Mouse (Mus musculus): ENCODE measurements around the gene H2-Q7. TPM values are rescaled to one million over a fixed set of nuclear protein-coding genes. Genes with fewer than 3 reads are reported as not detected.
A peak's percentile ranks its signal among the peaks of the same experiment; 100 is the strongest.
"Not testable (repeated sequence)": the region's sequence is repeated elsewhere in the genome, so short reads cannot be mapped to it uniquely, and the experiment has no call there.

The H2-Q7 gene
- total RNA-seq (2015) (41.7 and 63.1 TPM in 2 replicates), total RNA-seq (2017) (23.7 and 30.0 TPM in 2 replicates)

DNA sequence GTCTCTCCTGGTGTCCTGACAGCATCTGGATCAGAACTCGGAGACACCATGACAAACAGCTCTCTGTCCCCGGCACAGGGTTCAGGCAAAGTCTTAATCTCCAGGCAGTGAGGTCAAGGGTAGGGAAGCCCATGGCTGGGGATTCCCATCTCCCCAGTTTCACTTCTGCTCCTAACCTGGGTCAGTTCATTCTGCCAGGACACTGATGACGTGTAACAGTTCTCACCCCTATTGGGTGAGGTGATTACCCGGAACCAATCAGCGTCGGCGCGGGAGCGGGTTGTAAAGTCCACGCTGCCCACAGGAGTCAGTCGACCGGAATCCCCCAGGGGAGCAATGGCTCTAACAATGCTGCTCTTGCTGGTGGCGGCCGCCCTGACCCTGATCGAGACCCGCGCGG is at the start of gene H2-Q7:
Gene H2-Q7 (plus strand): TSS at position 271 of the 400 bp plus-strand sequence.
- peak; percentile 97 for ATAC-seq (replicated peaks; ENCODE audit: poor library complexity)

DNA sequence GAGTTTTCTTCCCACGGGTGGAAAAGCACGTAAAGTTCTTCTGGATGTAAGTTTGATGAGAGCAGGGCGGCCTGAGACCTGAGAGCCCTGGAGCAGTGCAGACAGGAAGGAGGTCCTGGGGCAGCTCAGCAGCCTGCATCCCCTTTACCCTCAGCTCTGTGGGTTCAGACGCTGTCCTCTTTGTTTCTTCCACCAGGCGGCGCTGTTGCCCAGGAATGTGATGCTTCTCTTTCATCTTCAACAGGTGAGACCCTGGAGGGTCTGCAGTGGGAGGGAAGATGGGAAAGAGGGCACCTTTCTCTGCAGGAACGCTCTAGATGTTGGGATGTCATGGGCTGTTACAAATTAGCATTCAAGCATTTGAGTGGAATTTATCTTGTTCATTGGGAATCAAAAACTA is 49.2 kb upstream of the H2-Q7 start:
- ATAC-seq (replicated peaks; ENCODE audit: poor library complexity): not testable (repeated sequence)

DNA sequence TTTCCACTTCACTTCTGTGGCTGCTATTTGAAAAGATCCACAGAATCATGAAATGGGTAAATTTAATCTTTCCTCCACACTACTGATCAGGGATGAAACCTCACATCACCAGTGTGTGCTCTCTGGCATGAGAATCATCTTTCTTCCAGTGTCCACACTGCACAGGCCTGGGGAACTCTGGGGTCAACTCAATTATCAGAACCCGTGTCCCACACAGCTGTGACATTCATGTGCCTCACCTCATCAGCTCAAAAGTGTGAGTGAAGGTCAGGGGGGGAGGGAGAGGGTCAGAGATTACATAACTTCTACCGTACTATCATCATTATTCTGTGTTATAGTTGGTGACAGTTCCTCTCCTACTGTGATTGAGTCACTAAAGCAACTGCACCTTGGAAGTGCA is 46.3 kb upstream of the H2-Q7 start:
- not testable (repeated sequence) for ATAC-seq (replicated peaks; ENCODE audit: poor library complexity)

DNA sequence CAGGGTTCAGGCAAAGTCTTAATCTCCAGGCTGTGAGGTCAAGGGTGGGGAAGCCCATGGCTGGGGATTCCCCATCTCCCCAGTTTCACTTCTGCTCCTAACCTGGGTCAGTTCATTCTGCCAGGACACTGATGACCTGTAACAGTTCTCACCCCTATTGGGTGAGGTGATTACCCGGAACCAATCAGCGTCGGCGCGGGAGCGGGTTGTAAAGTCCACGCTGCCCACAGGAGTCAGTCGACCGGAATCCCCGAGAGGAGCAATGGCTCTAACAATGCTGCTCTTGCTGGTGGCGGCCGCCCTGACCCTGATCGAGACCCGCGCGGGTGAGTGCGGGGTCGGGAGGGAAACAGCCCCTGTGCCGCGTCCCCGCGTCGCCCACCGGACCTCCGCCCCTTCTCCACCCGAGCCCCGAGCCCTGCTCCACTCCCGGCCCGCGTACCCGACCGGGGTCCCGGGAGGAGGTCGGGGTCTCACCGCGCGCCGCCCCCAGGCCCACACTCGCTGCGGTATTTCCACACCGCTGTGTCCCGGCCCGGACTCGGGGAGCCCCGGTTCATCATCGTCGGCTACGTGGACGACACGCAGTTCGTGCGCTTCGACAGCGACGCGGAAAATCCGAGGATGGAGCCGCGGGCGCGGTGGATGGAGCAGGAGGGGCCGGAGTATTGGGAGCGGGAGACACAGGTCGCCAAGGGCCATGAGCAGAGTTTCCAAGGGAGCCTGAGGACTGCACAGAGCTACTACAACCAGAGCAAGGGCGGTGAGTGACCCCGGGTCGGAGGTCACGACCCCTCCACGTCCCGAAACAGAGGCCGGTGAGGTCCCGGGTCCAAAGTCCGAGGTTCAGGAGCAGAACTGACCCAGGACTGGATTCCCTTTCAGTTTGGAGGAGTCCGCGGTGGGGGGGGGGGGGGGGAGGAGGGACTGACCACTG is 44.8 kb upstream of the H2-Q7 start:
- ATAC-seq (replicated peaks; ENCODE audit: poor library complexity): peak; percentile 99

GRCm38 (mm10) chr17:35396956-35397355 is 42.0 kb upstream of the H2-Q7 start:
- ATAC-seq (replicated peaks; ENCODE audit: poor library complexity): not testable (repeated sequence)

DNA sequence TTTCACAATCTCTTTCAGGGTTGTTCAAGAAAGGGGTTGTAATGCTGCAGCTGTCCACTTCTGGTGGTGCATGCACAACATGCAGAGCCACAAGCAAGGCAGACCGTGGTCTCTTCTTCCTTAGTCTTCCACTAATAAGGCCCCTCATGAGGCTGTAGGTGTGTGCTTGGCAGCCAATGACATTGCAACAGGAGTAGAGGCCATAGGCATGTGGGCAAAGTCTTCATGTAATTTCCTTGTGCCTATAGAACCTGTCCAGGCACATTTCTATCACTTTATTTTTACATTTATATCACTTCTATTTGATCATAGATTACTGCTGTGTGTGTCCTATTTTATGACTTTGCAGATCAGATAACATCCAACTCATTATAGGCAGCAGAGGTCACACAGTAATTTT is 25.9 kb upstream of the H2-Q7 start:
- ATAC-seq (replicated peaks; ENCODE audit: poor library complexity): not testable (repeated sequence)

GRCm38 (mm10) chr17:35415273-35416129 is 23.5 kb upstream of the H2-Q7 start:
- peak; percentile 85 for ATAC-seq (replicated peaks; ENCODE audit: poor library complexity)

GRCm38 (mm10) chr17:35418772-35419171 is 20.2 kb upstream of the H2-Q7 start:
- no peak for ATAC-seq (replicated peaks; ENCODE audit: poor library complexity)

DNA sequence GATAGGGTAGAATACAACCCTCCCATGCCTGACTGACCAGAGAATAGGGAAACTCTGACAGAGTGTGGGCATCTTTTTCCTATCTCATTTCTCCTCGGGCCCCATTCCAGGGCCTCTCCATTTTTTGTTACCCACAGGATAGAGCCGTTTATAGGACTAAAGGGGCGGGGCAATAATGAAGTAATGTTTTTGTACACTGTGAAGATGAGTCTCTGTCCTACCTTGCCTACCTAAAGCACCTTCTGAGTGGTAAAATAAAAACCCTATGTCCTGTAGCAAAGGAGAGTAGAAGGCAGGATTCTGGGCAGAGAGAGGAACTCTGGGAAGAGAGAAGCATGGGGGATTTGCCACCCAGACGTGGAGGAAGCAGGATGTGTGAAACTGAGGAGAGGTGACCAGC is 19.4 kb upstream of the H2-Q7 start:
- not testable (repeated sequence) for ATAC-seq (replicated peaks; ENCODE audit: poor library complexity)

DNA sequence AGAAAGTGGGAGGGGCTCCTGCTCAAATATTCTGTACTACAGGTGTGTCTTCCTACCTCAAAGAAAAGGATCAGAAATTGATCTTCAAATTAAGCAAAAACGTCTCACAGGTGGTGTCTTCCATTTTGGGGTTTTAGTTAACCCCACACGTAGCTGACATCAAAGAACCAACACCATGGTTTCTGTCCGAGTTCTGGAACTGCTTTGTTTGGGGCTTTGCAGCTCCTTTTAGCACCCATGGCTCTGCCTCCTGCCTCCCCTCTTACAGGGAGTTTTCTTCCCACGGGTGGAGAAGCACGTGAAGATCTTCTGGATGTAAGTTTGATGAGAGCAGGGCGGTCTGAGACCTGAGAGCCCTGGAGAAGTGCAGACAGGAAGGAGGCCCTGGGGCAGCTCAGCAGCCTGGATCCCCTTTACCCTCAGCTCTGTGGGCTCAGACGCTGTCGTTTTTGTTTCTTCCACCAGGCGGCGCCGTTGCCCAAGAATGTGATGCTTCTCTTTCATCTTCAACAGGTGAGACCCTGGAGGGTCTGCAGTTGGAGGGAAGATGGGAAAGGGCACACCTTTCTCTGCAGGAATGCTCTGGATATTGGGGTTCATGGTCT is 18.6 kb upstream of the H2-Q7 start:
- ATAC-seq (replicated peaks; ENCODE audit: poor library complexity): 0 out of 2 replicates have a peak, but pooled peaks have one; percentile 23

DNA sequence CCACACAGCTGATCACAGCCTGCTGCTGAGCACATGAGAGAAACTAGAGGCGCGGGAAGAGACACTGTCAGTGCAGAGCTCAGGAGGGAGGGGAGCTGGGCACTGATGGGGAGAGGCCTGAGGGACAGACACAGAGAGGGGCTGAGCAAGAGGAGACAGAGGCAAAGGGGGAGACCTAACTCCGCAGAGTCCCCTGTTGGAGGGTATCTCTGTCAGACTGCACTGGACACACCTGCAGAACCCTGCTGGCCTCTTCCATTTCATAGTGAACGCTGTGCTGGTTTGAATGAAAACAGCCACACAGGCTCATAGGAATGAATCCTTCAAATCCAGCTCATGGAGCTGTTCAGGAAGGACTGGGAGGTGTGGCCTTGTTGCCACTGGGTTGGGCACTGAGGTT is 17.6 kb upstream of the H2-Q7 start:
- not testable (repeated sequence) for ATAC-seq (replicated peaks; ENCODE audit: poor library complexity)

GRCm38 (mm10) chr17:35422360-35422759 is 16.6 kb upstream of the H2-Q7 start:
- ATAC-seq (replicated peaks; ENCODE audit: poor library complexity): not testable (repeated sequence)

GRCm38 (mm10) chr17:35423131-35423810 is 15.7 kb upstream of the H2-Q7 start:
- ATAC-seq (replicated peaks; ENCODE audit: poor library complexity): not testable (repeated sequence)

DNA sequence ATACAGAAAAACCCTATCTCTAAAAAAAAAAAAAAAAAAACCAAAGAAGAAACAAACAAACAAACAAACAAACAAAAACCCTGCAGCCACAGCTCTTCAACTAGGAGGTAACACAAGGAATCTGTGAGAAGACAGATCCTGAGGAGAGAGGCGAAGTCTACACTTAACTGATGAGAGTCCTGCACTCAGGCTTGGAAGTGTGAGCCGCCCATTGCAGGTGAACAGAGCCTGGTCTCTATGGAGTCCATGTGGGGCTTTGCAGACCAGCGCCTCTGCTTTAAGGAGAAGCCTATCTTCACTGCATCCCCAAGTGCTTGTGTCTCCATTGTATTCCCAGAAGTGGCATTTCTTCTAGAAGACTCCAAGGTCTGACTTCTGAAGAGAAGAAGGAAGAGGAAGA is 14.8 kb upstream of the H2-Q7 start:
- 0 out of 2 replicates have a peak, but pooled peaks have one; percentile 4 for ATAC-seq (replicated peaks; ENCODE audit: poor library complexity)

- ATAC-seq (replicated peaks; ENCODE audit: poor library complexity): peak; percentile 94
These were observed 14.1 kb upstream of the H2-Q7 start, which contains the start of gene H2-Q6 for GRCm38 (mm10) chr17:35424624-35425416. Gene H2-Q6 (plus strand): TSS chr17:35424850.

- ATAC-seq (replicated peaks; ENCODE audit: poor library complexity): not testable (repeated sequence)
These were observed 13.5 kb upstream of the H2-Q7 start for GRCm38 (mm10) chr17:35425474-35425873.

- ATAC-seq (replicated peaks; ENCODE audit: poor library complexity): not testable (repeated sequence)
These were observed 10.1 kb upstream of the H2-Q7 start for GRCm38 (mm10) chr17:35428883-35429282.

DNA sequence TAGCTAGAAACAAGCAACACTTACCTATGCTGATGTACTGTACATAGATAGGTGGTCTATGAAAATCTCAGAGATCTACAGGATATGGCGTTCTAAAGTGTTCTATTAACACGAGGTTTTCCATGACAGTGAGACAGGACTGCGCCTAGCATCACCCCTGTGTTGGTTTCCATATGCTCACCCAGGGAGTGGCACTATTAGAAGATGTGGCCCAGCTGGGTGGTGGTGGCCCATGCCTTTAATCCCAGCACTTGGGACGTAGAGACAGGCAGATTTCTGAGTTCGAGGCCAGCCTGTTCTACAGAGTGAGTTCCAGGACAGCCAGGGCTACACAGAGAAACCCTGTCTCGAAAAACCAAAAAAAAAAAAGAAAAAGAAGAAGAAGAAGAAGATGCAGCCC is 8.3 kb upstream of the H2-Q7 start:
- ATAC-seq (replicated peaks; ENCODE audit: poor library complexity): not testable (repeated sequence)

- not testable (repeated sequence) for ATAC-seq (replicated peaks; ENCODE audit: poor library complexity)
These were observed 6.8 kb upstream of the H2-Q7 start for GRCm38 (mm10) chr17:35432167-35432566.
